Mouse (Mus musculus) lung, postnatal 36 days (tissue): ENCODE data around the gene Tmem82.
"Not testable (repeated sequence)": the region's sequence is repeated elsewhere in the genome, so short reads cannot be mapped to it uniquely, and the experiment has no call there.

Experiments used
- DNase-seq: peaks from one replicate; pipeline ENCODE4 v3.0.0; 2022; ENCODE audit warnings: mixed read lengths

Gene Tmem82

DNA sequence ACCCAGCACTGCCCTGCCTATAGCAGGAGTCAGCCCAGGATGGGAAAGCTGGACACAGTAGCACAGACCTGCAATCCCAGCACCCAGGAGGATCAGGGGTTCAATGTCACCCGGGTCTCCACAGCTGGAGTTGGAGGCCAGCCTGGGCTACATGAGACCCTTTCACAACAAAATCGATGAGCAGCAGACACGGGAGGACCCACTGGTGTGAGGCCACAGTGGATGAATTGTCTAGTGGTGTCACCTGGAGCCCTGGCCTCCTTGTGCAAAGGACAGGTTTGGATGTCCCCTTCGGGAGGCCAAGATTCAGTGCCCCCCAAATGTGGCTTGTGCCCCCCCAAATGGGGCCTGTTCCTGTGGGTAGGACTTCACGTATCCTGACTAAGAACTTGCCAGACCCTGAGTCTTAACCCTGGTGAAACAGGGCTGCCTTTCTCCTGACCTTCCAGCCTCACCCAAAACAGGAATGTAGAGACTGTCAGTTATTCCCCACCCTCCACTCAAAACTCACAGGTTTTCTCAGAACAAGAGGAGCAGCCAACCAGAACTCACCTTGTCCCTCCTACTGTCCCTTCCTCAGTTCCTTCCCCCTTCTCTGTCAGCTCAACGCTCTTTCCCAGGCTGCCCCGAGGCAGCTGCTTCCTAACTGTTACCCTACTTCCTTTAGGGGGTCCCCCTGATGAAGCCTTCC is 45.6 kb downstream of the Tmem82 start:
- peak; percentile 68 for DNase-seq

- DNase-seq, result peak; percentile 79
These were observed 46.5 kb downstream of the Tmem82 start for GRCm38 (mm10) chr4:141571934-141572333.

DNA sequence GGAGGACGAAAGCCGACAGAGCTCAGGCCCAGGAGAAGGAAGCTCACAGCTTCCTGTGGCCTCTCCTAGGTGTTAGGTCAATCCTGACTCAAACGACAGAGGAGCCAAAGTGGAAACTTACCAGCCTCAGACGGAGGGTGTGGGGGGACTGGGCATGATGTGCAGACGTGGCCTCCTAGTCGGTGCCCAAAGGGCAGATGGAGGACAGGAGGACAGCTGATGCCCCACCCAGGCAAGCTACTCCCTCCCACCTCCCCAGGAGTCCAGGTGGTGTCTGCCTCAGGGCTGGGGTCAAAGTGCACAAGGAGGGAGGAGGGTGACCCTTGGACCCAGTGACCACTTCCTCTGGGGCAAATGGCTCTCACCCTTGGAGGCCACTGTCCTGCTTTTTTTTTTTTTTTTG is 47.1 kb downstream of the Tmem82 start:
- no peak for DNase-seq

GRCm38 (mm10) chr4:141570821-141571220 is 47.6 kb downstream of the Tmem82 start:
- DNase-seq, result no peak

GRCm38 (mm10) chr4:141570004-141570403 is 48.4 kb downstream of the Tmem82 start:
- peak; percentile 87 for DNase-seq

- no peak for DNase-seq
These were observed 49.5 kb downstream of the Tmem82 start for GRCm38 (mm10) chr4:141568966-141569365.

GRCm38 (mm10) chr4:141567174-141567573 is 51.3 kb downstream of the Tmem82 start:
- DNase-seq, result not testable (repeated sequence)

- no peak for DNase-seq
These were observed 52.2 kb downstream of the Tmem82 start for GRCm38 (mm10) chr4:141566187-141566586.

GRCm38 (mm10) chr4:141565325-141565724 is 53.1 kb downstream of the Tmem82 start:
- DNase-seq, result no peak

DNA sequence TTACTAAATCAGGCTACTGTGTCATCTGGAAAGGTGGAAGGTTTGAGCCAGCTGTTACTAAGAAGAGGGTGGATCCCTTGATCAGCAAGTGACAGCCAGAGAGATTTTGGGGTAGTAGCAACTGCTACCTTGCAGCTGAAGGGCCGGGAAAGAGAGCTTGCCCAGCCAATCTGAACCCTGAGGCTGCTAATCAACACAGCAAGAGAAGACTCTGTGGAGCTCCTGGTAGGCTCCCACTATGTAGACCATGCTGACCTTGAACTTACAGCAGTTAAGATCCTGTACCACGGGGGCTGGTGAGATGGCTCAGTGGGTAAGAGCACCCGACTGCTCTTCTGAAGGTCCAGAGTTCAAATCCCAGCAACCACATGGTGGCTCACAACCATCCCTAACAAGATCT is 53.8 kb downstream of the Tmem82 start:
- no peak for DNase-seq

DNA sequence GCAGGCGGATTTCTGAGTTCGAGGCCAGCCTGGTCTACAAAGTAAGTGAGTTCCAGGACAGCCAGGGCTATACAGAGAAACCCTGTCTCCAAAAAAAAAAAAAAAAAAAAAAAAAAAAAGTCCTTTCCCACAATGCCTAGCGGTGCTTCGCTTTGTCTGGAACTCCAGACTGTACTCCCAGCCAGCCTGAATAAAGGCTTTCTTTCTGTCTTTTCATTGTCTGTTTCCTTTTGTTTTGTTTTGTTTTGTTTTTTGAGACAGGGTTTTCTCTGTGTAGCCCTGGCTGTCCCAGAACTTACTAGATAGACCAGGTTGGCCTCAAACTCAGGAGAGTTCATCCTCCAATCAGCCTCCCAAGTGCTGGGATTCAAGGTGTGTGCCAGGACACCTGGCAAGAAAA is 54.2 kb downstream of the Tmem82 start:
- no peak for DNase-seq
